In the genomic region with DNA sequence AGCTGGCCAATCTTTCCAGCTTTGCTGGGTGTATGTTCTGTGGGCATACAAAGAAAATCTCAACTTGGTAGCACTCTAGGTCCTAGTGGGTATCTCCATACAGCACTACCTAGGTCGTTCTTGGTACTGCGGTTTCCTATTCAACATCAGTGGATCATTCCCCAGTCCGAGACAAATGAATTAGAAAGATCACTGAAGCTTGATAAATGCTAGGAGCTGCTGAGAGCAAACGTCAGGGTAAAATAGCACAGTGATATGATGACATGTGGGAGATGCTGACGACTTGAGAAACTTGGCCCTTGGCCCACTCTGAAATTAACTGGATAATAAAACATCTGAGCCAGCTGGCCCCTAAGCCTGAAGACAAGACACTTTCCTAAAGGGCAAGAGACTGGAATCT, we compare ENCODE assay signal across 15 mouse cellular contexts.
DNase-seq lines count a peak whose midpoint lies in the region; ATAC-seq and TF ChIP-seq lines count a peak whose summit lies in the region.
"Had no signal": no experiment of that assay in that cellular context is flagged by ENCODE, and none has a peak within 500 bp of the region (broad histone marks: within the 10 kb centered on the region; RNA-seq: fewer than 3 reads in every experiment).

No protein-coding gene starts in this region.

- DNase-seq in cerebellum, postnatal 14 days, result peak; percentile 37 to 38
- DNase-seq in cerebellum, adult 11 months, result no peak
- no peak for DNase-seq in hindbrain, embryonic 10.5 days (ENCODE audit: low spot score)
- DNase-seq in lung, postnatal 14 days, result no peak
- no peak for DNase-seq in Patski (ENCODE audit: low read depth, low spot score)
- no peak for DNase-seq in testis, postnatal 14 days (ENCODE audit: low spot score)
- DNase-seq: cerebellum, adult 2 months; embryo, embryonic 11 days; gastrocnemius, postnatal 14 days; thymus, postnatal 4 days had no signal

- H3K27me3 ChIP-seq in hindbrain, embryonic 13.5 days, result no peaks in the 10 kb centered on the region
- H3K27me3 ChIP-seq in hindbrain, embryonic 10.5 days (ENCODE audit: insufficient read depth, poor library complexity, severe bottlenecking), result no peaks in the 10 kb centered on the region
- H3K27me3 ChIP-seq in lung, embryonic 16.5 days (ENCODE audit: control insufficient read depth, insufficient read depth, low read depth, low read length), result no peaks in the 10 kb centered on the region
- no peaks in the 10 kb centered on the region for H3K27me3 ChIP-seq in Patski
- H3K27me3 ChIP-seq: midbrain, embryonic 12.5 days had no signal

- POLR2A ChIA-PET in Patski (lab: Charles Lee), result interaction anchor here (0.9 to 1.0 kb wide), 2 partner anchors 11 to 12 kb away, joined by 3 to 4 read pairs; no protein-coding TSS in a partner anchor

- CTCF ChIA-PET in Patski (lab: Charles Lee), result interaction anchor here (0.8 to 1.2 kb wide), 2 partner anchors 11 to 18 kb away, joined by 3 to 4 read pairs; no protein-coding TSS in a partner anchor

- peaks cover 27% of the 10 kb centered on the region for H3K4me1 ChIP-seq in hindbrain, embryonic 13.5 days (replicated peaks)
- peaks cover 8% of the 10 kb centered on the region; the same call in 1 of the 2 replicates for H3K4me1 ChIP-seq in hindbrain, embryonic 10.5 days (replicated peaks)
- H3K4me1 ChIP-seq in lung, embryonic 16.5 days (replicated peaks; ENCODE audit: control insufficient read depth, insufficient read depth, low read length), result peaks cover 9% of the 10 kb centered on the region; the same call in 1 of the 2 replicates

- peaks cover 3% of the 10 kb centered on the region; the same call in 1 of the 2 replicates for H3K36me3 ChIP-seq in hindbrain, embryonic 13.5 days
- peaks cover 8% of the 10 kb centered on the region; the same call in 1 of the 2 replicates for H3K36me3 ChIP-seq in hindbrain, embryonic 10.5 days
- H3K36me3 ChIP-seq in lung, embryonic 16.5 days (ENCODE audit: control insufficient read depth, insufficient read depth, low read length), result peaks cover 5% of the 10 kb centered on the region
- H3K36me3 ChIP-seq: midbrain, embryonic 12.5 days had no signal

- H3K9ac ChIP-seq in hindbrain, embryonic 13.5 days, result no peak overlapping the region
- no peak overlapping the region for H3K9ac ChIP-seq in lung, embryonic 16.5 days (ENCODE audit: low read length)
- H3K9ac ChIP-seq: liver, embryonic 14.5 days; midbrain, embryonic 12.5 days had no signal

- in situ Hi-C loops in Patski (cut with MboI; ENCODE audit: low pct_unique_long_range_greater_than_20kb), result no loop called here

- no peak overlapping the region for H3K4me3 ChIP-seq in hindbrain, embryonic 13.5 days
- H3K4me3 ChIP-seq in hindbrain, embryonic 10.5 days, result no peak overlapping the region
- no peak overlapping the region; the same call in 1 of the 2 replicates for H3K4me3 ChIP-seq in lung, embryonic 16.5 days (ENCODE audit: low read length)
- H3K4me3 ChIP-seq: midbrain, embryonic 12.5 days had no signal

- H3K27ac ChIP-seq in hindbrain, embryonic 13.5 days, result peak overlapping the region; percentile 52; the same call in 1 of the 2 replicates
- no peak overlapping the region for H3K27ac ChIP-seq in hindbrain, embryonic 10.5 days
- H3K27ac ChIP-seq in lung, embryonic 16.5 days (ENCODE audit: low read length), result 0 out of 2 replicates have a peak overlapping the region, but pooled peaks have one; percentile 10
- H3K27ac ChIP-seq: liver, embryonic 14.5 days; stomach, postnatal 0 days had no signal

- H3K4me2 ChIP-seq in hindbrain, embryonic 13.5 days, result no peak overlapping the region
- H3K4me2 ChIP-seq in lung, embryonic 16.5 days (ENCODE audit: low read depth, low read length), result peak overlapping the region; percentile 37
- H3K4me2 ChIP-seq: midbrain, embryonic 12.5 days had no signal

- WGBS in hindbrain, embryonic 13.5 days, result 42% methylated on average over 5 of the region's 5 CpGs
- 68% methylated on average over 5 of the region's 5 CpGs for WGBS in hindbrain, embryonic 10.5 days
- WGBS in lung, embryonic 16.5 days, result 41% methylated on average over 5 of the region's 5 CpGs

- H3K9me3 ChIP-seq in hindbrain, embryonic 13.5 days, result no peaks in the 10 kb centered on the region
- peaks cover 7% of the 10 kb centered on the region; the same call in 1 of the 2 replicates for H3K9me3 ChIP-seq in hindbrain, embryonic 10.5 days
- no peaks in the 10 kb centered on the region for H3K9me3 ChIP-seq in lung, embryonic 16.5 days (ENCODE audit: control insufficient read depth, low read length)

- peak; percentile 55; the same call in 1 of the 2 replicates for ATAC-seq in hindbrain, embryonic 13.5 days (ENCODE audit: low FRiP score)
- ATAC-seq in lung, embryonic 16.5 days (ENCODE audit: low read depth), result peak; percentile 51
- ATAC-seq in Patski, result no peak

- peak; percentile 8 for TF ChIP-seq CTCF in Patski (IDR thresholded peaks at IDR 0.05)

Comparison
In these comparisons a context has a peak if more than half of its experiments do, and no peak if none do; other contexts are left out.
1. DNase-seq: peak in cerebellum, postnatal 14 days (2 of 2); none in cerebellum, adult 11 months (single experiment), hindbrain, embryonic 10.5 days (single experiment), lung, postnatal 14 days (single experiment), Patski (single experiment) and testis, postnatal 14 days (single experiment).